Mouse (Mus musculus): ENCODE data around the gene Gstp3. TPM values are rescaled to one million over a fixed set of nuclear protein-coding genes. Genes with fewer than 3 reads are reported as not detected.
"Not testable (repeated sequence)": the region's sequence is repeated elsewhere in the genome, so short reads cannot be mapped to it uniquely, and the experiment has no call there.

Gstp3 gene
- polyA plus RNA-seq, 1 experiment from 2014 or later, result 0.80 TPM

- Histone ChIP-seq H3K4me1 (ENCODE audit: control insufficient read depth, insufficient read depth, low read length) (peaks cover 9% of the 10 kb centered on the region; the same call in 1 of the 2 replicates), H3K27me3 (ENCODE audit: control insufficient read depth, insufficient read depth, low read length) (no peaks in the 10 kb centered on the region), H3K9ac (ENCODE audit: low read length) (no peak overlapping the region), H3K9me3 (replicated peaks; ENCODE audit: control insufficient read depth, low read length) (no peaks in the 10 kb centered on the region), H3K36me3 (ENCODE audit: control insufficient read depth, insufficient read depth) (no peaks in the 10 kb centered on the region), H3K4me3 (ENCODE audit: low read length) (no peak overlapping the region), H3K4me2 (ENCODE audit: low read depth, low read length) (peak overlapping the region; percentile 24; the same call in 1 of the 2 replicates), H3K27ac (ENCODE audit: low read length) (no peak overlapping the region)
- ATAC-seq (replicated peaks; ENCODE audit: extremely low read depth, insufficient read depth, low FRiP score), result no peak
- 61% methylated on average over 14 of the region's 14 CpGs for WGBS
Observed at GRCm38 (mm10) chr19:4042124-4042523, 17.2 kb downstream of the Gstp3 start.

- H3K36me3 ChIP-seq (ENCODE audit: control insufficient read depth, insufficient read depth); H3K27me3 ChIP-seq (ENCODE audit: control insufficient read depth, insufficient read depth, low read length); H3K9ac ChIP-seq (ENCODE audit: low read length); ATAC-seq (replicated peaks; ENCODE audit: extremely low read depth, insufficient read depth, low FRiP score); H3K4me1 ChIP-seq (ENCODE audit: control insufficient read depth, insufficient read depth, low read length); H3K9me3 ChIP-seq (replicated peaks; ENCODE audit: control insufficient read depth, low read length); H3K4me3 ChIP-seq (ENCODE audit: low read length); H3K27ac ChIP-seq (ENCODE audit: low read length); H3K4me2 ChIP-seq (ENCODE audit: low read depth, low read length): not testable (repeated sequence)
- 77% methylated on average over 3 of the region's 4 CpGs for WGBS
Observed at GRCm38 (mm10) chr19:4041500-4041899, 17.9 kb downstream of the Gstp3 start.

GRCm38 (mm10) chr19:4040941-4041340 lies 18.4 kb downstream of the Gstp3 start:
- not testable (repeated sequence) for H3K4me2 ChIP-seq (ENCODE audit: low read depth, low read length); H3K9me3 ChIP-seq (replicated peaks; ENCODE audit: control insufficient read depth, low read length); H3K27ac ChIP-seq (ENCODE audit: low read length); ATAC-seq (replicated peaks; ENCODE audit: extremely low read depth, insufficient read depth, low FRiP score); H3K36me3 ChIP-seq (ENCODE audit: control insufficient read depth, insufficient read depth); H3K9ac ChIP-seq (ENCODE audit: low read length); H3K27me3 ChIP-seq (ENCODE audit: control insufficient read depth, insufficient read depth, low read length); H3K4me3 ChIP-seq (ENCODE audit: low read length)
- WGBS, result 84% methylated on average over 5 of the region's 5 CpGs
- peaks cover 12% of the 10 kb centered on the region; the same call in 1 of the 2 replicates for H3K4me1 ChIP-seq (ENCODE audit: control insufficient read depth, insufficient read depth, low read length)

GRCm38 (mm10) chr19:4037788-4038232 lies 21.6 kb downstream of the Gstp3 start, which contains the start of gene Gstp1:
Gene Gstp1 (minus strand): TSS chr19:4037985.
- Histone ChIP-seq H3K9me3 (replicated peaks; ENCODE audit: control insufficient read depth, low read length) (no peaks in the 10 kb centered on the region), H3K4me3 (ENCODE audit: low read length) (peak within 1 kb of the TSS; percentile 67), H3K27ac (ENCODE audit: low read length) (peak within 1 kb of the TSS; percentile 85), H3K4me1 (ENCODE audit: control insufficient read depth, insufficient read depth, low read length) (peaks cover 12% of the 10 kb centered on the region; the same call in 1 of the 2 replicates), H3K36me3 (ENCODE audit: control insufficient read depth, insufficient read depth) (peaks cover 2% of the 10 kb centered on the region), H3K4me2 (ENCODE audit: low read depth, low read length) (peak within 1 kb of the TSS; percentile 85), H3K27me3 (ENCODE audit: control insufficient read depth, insufficient read depth, low read length) (no peaks in the 10 kb centered on the region), H3K9ac (ENCODE audit: low read length) (peak within 1 kb of the TSS; percentile 89)
- peak; percentile 93 for ATAC-seq (replicated peaks; ENCODE audit: extremely low read depth, insufficient read depth, low FRiP score)
- WGBS, result under 1% methylated on average over 26 of the region's 26 CpGs

GRCm38 (mm10) chr19:4037154-4037787 lies 22.1 kb downstream of the Gstp3 start:
- 0 out of 2 replicates have a peak, but pooled peaks have one; percentile 5 for ATAC-seq (replicated peaks; ENCODE audit: extremely low read depth, insufficient read depth, low FRiP score)
- Histone ChIP-seq H3K27ac (ENCODE audit: low read length) (peak overlapping the region; percentile 85), H3K4me3 (ENCODE audit: low read length) (peak overlapping the region; percentile 67), H3K9ac (ENCODE audit: low read length) (peak overlapping the region; percentile 89), H3K4me2 (ENCODE audit: low read depth, low read length) (peak overlapping the region; percentile 85), H3K4me1 (ENCODE audit: control insufficient read depth, insufficient read depth, low read length) (peaks cover 12% of the 10 kb centered on the region; the same call in 1 of the 2 replicates)
- H3K9me3 ChIP-seq (replicated peaks; ENCODE audit: control insufficient read depth, low read length); H3K27me3 ChIP-seq (ENCODE audit: control insufficient read depth, insufficient read depth, low read length); H3K36me3 ChIP-seq (ENCODE audit: control insufficient read depth, insufficient read depth): not testable (repeated sequence)
- 29% methylated on average over 7 of the region's 8 CpGs for WGBS

- Histone ChIP-seq H3K9ac (ENCODE audit: low read length) (no peak overlapping the region), H3K36me3 (ENCODE audit: control insufficient read depth, insufficient read depth) (peaks cover 2% of the 10 kb centered on the region), H3K27me3 (ENCODE audit: control insufficient read depth, insufficient read depth, low read length) (no peaks in the 10 kb centered on the region), H3K27ac (ENCODE audit: low read length) (no peak overlapping the region), H3K9me3 (replicated peaks; ENCODE audit: control insufficient read depth, low read length) (no peaks in the 10 kb centered on the region), H3K4me2 (ENCODE audit: low read depth, low read length) (no peak overlapping the region), H3K4me1 (ENCODE audit: control insufficient read depth, insufficient read depth, low read length) (peaks cover 12% of the 10 kb centered on the region; the same call in 1 of the 2 replicates), H3K4me3 (ENCODE audit: low read length) (no peak overlapping the region)
- ATAC-seq (replicated peaks; ENCODE audit: extremely low read depth, insufficient read depth, low FRiP score), result no peak
- 74% methylated on average over 12 of the region's 12 CpGs for WGBS
Observed at GRCm38 (mm10) chr19:4036327-4037045, 22.9 kb downstream of the Gstp3 start.

GRCm38 (mm10) chr19:4033742-4034141 lies 25.6 kb downstream of the Gstp3 start:
- WGBS, result 60% methylated on average over 5 of the region's 5 CpGs
- Histone ChIP-seq H3K4me3 (ENCODE audit: low read length) (no peak overlapping the region), H3K4me2 (ENCODE audit: low read depth, low read length) (no peak overlapping the region), H3K27me3 (ENCODE audit: control insufficient read depth, insufficient read depth, low read length) (no peaks in the 10 kb centered on the region), H3K9ac (ENCODE audit: low read length) (no peak overlapping the region), H3K9me3 (replicated peaks; ENCODE audit: control insufficient read depth, low read length) (no peaks in the 10 kb centered on the region), H3K36me3 (ENCODE audit: control insufficient read depth, insufficient read depth) (peaks cover 2% of the 10 kb centered on the region), H3K4me1 (ENCODE audit: control insufficient read depth, insufficient read depth, low read length) (peaks cover 12% of the 10 kb centered on the region; the same call in 1 of the 2 replicates), H3K27ac (ENCODE audit: low read length) (no peak overlapping the region)
- no peak for ATAC-seq (replicated peaks; ENCODE audit: extremely low read depth, insufficient read depth, low FRiP score)

GRCm38 (mm10) chr19:4033298-4033697 lies 26.1 kb downstream of the Gstp3 start:
- H3K27ac ChIP-seq (ENCODE audit: low read length), result no peak overlapping the region
- H3K27me3 ChIP-seq (ENCODE audit: control insufficient read depth, insufficient read depth, low read length), result no peaks in the 10 kb centered on the region
- H3K4me2 ChIP-seq (ENCODE audit: low read depth, low read length), result no peak overlapping the region
- no peak overlapping the region for H3K9ac ChIP-seq (ENCODE audit: low read length)
- no peak for ATAC-seq (replicated peaks; ENCODE audit: extremely low read depth, insufficient read depth, low FRiP score)
- no peak overlapping the region for H3K4me3 ChIP-seq (ENCODE audit: low read length)
- WGBS, result 64% methylated on average over 3 of the region's 3 CpGs
- peaks cover 2% of the 10 kb centered on the region for H3K36me3 ChIP-seq (ENCODE audit: control insufficient read depth, insufficient read depth)
- H3K4me1 ChIP-seq (ENCODE audit: control insufficient read depth, insufficient read depth, low read length), result peaks cover 10% of the 10 kb centered on the region; the same call in 1 of the 2 replicates
- H3K9me3 ChIP-seq (replicated peaks; ENCODE audit: control insufficient read depth, low read length), result no peaks in the 10 kb centered on the region

- H3K4me3 ChIP-seq (ENCODE audit: low read length), result no peak overlapping the region
- H3K4me1 ChIP-seq (ENCODE audit: control insufficient read depth, insufficient read depth, low read length), result peaks cover 9% of the 10 kb centered on the region; the same call in 1 of the 2 replicates
- H3K27me3 ChIP-seq (ENCODE audit: control insufficient read depth, insufficient read depth, low read length), result no peaks in the 10 kb centered on the region
- H3K4me2 ChIP-seq (ENCODE audit: low read depth, low read length), result no peak overlapping the region
- WGBS, result 45% methylated on average over 7 of the region's 7 CpGs
- no peak overlapping the region for H3K27ac ChIP-seq (ENCODE audit: low read length)
- H3K9me3 ChIP-seq (replicated peaks; ENCODE audit: control insufficient read depth, low read length), result no peaks in the 10 kb centered on the region
- peaks cover 2% of the 10 kb centered on the region for H3K36me3 ChIP-seq (ENCODE audit: control insufficient read depth, insufficient read depth)
- H3K9ac ChIP-seq (ENCODE audit: low read length), result no peak overlapping the region
- no peak for ATAC-seq (replicated peaks; ENCODE audit: extremely low read depth, insufficient read depth, low FRiP score)
Observed at GRCm38 (mm10) chr19:4032668-4033067, 26.7 kb downstream of the Gstp3 start.
